Mouse (Mus musculus) mature B cell (primary cell): ENCODE measurements around the gene Sae1.

Experiments used
- in situ Hi-C: fragments of 300-500 bp; cut with MboI; formaldehyde crosslinking; loops from 2 replicates; pipeline ENCODE4 v1.14.3; 2019

Sae1 gene

DNA sequence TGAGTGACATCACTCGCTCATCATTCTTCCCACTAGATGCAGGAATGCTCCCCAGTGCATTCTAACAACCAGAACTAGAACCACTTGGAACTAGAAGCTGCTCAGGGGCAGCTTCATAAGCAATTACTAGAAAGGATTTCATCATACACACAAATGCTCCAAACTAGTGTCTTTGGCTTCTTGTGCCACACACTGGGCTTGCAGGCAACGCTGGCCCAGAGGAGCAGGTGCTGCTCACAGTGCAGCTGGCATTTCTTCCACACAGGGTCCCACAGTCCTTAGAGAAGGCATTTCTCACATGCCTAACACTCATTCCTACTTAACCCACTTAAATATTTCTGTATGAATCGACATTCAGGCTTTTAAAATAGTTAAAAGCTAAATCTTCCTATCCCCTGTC lies 30.0 kb downstream of the Sae1 start:
- in situ Hi-C loops = no loop called here

DNA sequence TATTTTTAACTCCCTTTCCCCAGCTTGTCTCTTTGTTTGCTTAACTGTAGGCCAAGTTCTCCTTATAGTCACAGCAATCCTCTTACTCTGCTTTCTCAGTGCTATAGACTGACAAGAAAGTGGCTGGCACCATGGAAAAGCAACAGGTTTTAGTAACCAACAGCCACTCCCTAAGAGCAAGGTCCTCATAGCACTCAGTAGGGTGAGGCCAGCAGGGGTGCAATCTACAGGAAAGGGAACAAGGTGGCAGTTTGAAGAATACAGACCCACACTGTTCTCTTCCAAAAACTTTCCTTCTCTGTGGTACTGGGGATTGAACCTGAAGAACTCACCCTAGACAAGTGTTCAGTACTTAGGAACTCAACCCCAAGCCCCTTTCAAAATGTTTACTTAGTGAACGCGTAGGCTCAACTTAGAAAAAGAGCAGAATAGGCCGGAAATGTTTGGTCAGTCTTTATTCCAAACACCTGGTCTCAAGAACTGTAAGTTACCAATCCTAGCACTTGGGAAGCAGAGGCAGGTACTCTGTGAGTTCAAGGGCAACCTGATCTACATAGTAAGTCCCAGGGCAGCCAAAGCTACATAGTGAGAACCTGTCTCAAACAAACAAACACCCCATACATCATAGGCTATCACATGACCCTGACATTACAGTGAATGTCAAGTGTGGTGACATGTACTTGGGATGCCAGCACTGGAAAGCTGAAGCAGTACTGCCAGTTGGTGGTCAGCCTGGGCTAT lies 31.6 kb downstream of the Sae1 start:
- in situ Hi-C loops = no loop called here

DNA sequence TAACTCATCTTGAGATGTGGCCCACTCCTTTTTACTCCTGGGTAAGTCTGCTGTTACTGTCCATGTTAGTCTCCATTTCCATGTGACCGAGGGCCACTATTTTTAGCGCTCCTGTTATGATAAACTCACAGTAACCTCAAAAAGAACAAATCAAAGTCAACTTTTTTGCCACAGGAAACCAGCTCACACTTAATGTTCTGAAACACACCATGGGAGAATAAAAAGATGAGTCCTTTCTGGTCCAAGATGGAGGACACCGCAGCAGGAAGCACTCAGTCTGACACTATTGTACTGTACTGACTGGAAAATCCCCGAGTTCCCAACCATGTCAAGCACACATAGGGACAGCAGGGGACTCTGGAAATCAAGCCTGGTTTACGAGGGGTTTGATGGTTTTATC lies 37.6 kb downstream of the Sae1 start:
- in situ Hi-C loops = no loop called here

DNA sequence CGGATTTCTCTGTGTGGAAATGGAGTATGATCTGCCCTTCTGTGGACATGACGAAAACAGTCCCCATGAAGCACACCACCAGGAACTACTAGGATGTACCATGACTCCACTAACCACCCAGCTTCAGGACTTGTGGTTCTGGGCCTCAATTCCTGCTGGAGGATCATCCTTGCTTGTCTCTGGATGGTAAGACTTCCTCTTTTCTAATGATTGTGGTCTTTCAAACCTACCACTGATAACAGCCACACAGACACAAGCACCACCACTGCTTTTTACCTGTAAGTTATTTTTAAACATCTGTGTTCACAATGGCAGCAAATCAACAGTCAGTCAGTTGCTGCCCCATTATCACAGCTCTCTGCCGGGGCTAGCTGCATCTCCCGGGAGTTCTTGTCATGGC lies 42.3 kb downstream of the Sae1 start:
- in situ Hi-C loops = no loop called here

DNA sequence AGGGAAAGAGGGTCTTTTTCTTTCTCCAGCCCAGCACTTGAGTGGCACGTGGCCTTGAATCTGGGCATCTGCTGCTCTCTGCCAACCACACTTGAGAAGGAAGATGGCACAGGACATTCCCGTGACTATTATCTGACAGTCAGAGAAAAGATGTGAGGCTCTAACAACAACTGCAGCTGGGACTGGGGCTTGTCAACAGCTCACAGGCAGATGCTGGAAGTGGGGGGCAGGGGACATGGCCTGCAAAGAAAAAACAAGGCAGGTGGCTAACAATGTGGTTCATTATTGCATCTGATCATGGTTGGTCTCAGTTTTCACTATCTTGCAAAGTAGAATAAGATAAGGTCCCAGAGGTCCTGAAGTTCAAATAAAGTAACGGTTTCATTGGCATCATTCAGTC lies 43.0 kb downstream of the Sae1 start:
- in situ Hi-C loops = no loop called here

DNA sequence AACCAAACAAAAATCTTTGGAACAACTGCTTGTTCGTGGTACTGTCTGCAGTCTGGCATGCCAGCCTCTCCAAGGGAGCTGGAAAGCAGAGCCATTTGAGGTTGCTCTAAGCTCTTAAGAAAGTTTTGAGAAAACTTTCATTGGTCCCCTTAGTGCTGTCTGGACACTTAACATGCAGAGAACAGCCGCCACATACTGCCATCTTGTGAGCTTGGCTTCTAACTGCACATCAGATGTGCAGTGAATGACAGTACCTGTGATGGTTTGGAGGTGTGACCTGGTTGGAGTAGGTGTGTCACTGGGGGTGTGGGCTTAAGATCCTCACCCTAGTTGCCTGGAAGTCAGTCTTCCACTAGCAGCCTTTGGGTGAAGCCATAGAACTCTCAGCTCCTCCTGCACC lies 49.9 kb downstream of the Sae1 start:
- in situ Hi-C loops = no loop called here

DNA sequence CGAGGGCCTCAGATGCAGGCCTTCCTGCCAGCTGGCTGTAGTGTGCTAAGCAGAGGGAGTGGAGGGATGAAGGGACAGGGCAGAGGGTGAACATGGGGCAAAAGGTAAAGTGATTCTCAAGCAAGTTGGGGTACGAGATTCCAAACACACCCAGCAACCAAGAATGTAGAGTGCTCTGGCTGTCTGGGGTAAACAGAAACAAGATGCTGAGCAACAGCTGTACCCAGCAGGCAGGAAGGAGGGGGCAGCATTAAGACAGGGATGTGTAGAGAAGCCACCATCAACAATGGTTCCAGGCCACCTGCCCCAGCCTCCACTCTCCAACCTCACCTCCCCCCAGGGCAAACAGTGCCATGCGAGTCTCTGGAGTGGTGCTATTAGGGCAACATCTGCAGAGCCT lies 58.5 kb downstream of the Sae1 start:
- in situ Hi-C loops = no loop called here

DNA sequence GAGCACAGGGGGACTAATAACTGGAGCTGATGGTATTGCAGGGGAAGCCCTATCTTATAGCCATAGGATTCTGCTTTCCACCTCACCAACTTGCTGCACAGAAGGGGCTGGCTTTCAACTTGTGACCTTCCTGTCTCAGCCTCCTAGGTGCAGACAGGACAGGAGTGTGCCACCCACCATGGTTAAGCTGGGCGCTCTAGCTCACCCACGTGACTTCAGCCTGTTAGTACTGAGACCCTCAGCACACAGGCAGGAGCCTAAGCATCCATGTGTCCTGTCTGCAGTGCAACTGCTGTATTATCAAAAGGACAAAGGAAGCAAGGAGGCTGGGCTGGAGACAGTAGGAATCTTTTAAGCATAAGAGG lies 61.0 kb downstream of the Sae1 start:
- in situ Hi-C loops = no loop called here

DNA sequence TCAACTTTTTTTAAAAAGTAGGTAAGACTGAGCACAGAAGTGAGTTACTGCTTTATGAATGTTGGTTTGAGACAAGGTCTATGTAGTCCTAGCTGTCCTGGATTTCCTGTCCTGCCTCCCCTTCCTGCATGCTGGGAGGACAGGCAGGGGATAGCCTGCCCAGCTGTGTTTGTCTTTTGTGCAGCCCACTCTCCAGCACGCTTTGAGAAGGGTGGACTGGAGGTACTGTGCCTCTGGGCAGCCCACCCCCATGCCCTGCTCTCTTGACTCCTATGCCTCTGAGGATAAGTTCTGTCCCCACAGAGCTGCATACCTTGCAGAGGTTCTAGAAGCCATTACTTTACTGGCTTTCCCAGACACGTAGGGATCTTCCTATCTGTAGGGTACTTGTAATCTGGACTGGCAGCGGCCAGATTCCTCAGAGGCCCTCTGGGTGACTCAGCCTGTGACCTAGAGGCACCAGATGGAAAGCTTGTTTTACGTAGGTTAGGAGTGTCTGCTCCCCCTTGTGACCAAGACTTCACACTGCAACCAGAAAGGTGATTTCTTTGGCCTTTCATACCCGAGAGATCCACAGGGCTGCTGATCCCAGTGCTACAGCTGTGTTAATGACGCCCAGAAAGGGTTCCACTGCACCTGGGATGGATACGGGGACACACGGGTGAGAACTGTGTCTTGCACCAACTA lies 61.5 kb downstream of the Sae1 start:
- in situ Hi-C loops = no loop called here

DNA sequence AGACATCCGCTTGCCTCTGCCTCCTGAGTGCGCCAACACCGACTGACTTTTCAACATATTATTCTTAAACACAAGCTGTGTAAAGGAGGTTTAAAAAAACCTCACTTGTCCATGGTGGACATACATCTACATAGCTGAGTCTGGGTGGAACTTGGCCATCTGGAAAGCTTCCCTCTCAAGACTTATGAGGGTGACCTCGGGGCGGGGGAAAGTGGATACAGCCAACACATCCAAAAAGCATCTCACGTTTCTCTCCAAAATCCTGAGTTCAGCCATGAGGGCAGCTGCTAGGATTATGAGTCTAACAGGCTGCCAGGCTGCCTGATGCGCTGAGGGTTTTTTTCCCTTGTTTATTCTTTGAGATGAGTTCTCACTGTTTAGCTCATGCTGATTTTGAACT lies 62.9 kb downstream of the Sae1 start:
- in situ Hi-C loops = loop anchor here (5.0 kb wide), 1 partner anchor 37 kb away; the partner anchor contains the start of gene Ccdc9

DNA sequence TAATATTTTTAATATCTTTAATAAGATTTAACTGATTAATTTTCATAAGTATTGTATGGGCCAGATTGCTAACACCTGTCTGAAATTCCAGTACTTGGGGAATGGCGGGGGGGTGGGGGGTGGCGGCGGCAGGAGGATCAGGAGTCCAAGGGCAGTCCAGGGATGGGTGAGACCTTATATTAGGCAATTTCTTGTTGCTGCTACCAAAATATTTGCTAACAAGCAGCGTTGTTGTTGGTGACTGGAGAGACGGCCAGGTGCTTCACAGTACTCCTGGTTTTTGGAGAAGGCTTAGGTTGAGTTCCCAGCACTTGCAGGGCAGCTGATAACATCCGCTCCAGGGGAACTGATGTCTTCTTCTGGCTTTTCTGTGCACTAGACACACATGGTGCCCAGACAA lies 67.1 kb downstream of the Sae1 start:
- in situ Hi-C loops = loop anchor here (5.0 kb wide), 1 partner anchor 33 kb away; the partner anchor contains the start of gene Ccdc9

- in situ Hi-C loops = no loop called here
These were observed 68.4 kb downstream of the Sae1 start for GRCm38 (mm10) chr7:16319216-16319615.

- in situ Hi-C loops = no loop called here
These were observed 70.5 kb downstream of the Sae1 start for GRCm38 (mm10) chr7:16317094-16317493.

GRCm38 (mm10) chr7:16315222-16315759 lies 72.3 kb downstream of the Sae1 start:
- in situ Hi-C loops = no loop called here

DNA sequence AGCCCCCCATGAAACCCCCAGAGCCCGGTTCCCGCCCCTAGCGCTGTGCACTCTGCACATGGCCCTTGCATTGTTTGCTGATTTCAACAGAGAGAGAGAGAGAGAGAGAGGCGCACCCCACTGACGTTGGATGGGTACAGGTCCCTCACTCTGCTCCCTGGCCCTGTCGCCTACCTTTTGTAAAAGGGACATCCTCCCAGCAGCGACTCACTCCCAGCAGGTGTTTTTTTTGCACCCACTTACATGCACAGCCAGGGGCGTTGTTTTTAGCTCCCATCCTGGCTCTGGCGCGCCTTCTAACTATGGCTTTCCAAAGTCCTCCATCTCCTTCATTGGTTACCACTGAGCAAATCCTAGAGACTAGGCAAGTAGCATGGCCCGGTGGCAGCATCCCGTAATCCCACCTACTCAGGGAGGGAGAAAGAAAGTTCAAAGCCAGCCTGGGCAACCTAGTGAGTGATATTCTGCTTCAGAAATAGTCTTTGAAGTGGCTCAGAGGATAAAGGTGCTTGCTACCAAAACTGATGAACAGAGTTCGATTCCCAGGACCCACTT lies 73.3 kb downstream of the Sae1 start:
- in situ Hi-C loops = no loop called here

DNA sequence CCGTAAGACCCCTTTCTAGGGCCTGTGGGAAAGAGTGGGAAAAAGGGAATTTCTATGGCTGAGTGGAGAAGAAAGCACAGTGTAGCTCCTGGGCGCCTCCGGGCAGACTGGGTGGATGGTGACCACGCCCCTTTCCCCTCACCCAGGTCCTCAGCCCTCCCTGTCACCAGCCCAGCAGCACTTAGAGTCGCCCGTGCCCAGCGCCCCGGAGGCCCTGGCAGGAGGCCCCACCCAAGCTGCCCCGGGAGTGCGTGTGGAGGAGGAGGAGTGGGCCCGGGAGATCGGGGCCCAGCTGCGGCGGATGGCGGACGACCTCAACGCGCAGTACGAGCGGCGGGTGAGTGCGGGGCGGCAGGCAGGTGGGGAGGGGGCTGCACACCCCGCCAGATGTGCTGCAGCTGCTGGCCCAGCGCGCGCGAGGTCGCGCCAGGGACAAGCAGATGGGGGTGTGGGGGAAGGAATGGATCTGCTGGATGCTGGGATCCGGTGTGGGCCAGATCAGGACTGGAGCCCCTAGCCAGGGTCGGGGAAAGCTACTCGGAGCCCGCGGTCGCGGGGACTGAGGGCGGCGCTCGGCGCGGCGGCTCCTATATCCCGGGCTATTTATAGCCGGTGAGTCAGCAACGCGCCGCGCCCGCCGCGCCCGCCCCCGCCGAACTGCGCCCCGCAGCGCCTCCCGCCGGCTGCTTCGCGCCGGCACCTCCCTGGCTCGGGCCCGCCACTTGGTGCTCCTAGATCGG lies 74.0 kb downstream of the Sae1 start:
- in situ Hi-C loops = no loop called here

DNA sequence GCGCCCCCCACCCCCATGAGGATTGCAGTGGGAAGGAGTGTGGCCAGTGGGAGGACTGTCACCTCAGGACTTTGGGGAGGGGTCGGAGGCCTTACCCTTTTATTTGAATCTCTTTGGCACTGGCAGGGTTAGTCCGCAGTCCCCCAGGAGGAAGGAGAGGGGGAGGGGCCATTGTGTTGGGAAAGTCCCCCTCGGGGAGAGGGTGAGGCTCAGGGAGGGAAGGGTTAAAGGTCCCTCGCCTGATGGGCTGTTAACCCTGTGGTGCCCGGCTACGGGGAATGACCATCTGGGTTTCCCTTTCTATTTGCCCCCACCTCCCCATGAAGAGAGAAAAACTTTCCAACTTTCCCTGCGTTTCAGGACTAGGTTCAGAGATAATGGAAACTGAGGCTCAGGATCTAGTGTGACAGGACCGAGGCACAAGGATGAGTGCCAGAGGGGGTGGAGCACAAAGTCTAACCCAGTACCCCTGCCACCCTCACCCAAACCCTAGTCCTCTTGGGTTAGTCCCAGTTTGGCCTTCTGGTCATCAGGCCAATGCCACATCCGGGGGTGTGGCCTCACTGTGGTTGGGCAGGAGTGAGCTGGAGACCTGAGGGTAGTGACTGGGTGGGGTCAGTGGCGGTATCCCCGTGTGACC lies 74.8 kb downstream of the Sae1 start:
- in situ Hi-C loops = no loop called here

- in situ Hi-C loops = no loop called here
These were observed 75.5 kb downstream of the Sae1 start for GRCm38 (mm10) chr7:16312011-16312671.

DNA sequence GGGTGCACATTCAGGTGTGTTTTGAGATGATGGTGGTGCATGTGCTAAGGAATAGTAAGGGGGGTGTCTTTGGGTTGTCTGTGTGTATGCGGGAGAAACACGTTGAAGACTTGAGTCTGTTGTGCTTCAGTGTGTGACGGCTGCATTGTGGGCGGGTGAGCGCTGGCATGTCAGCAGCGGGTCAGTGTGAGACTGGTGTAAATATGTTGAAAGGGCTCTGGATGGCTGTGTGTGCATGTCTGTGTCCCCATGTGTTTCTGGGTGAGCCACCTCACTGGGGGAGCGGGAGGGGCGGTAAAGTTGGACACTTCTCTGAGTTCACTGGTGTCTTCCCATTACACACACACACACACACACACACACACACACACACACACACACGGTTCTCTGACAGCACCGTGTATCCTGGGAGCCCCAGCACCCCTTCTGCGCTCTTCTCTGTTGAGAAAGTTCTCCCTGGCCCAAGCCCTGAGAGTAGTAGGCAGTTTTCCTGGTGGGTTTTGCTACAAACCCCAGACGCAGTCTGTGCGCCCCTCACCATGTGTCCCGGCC lies 76.1 kb downstream of the Sae1 start:
- in situ Hi-C loops = no loop called here

DNA sequence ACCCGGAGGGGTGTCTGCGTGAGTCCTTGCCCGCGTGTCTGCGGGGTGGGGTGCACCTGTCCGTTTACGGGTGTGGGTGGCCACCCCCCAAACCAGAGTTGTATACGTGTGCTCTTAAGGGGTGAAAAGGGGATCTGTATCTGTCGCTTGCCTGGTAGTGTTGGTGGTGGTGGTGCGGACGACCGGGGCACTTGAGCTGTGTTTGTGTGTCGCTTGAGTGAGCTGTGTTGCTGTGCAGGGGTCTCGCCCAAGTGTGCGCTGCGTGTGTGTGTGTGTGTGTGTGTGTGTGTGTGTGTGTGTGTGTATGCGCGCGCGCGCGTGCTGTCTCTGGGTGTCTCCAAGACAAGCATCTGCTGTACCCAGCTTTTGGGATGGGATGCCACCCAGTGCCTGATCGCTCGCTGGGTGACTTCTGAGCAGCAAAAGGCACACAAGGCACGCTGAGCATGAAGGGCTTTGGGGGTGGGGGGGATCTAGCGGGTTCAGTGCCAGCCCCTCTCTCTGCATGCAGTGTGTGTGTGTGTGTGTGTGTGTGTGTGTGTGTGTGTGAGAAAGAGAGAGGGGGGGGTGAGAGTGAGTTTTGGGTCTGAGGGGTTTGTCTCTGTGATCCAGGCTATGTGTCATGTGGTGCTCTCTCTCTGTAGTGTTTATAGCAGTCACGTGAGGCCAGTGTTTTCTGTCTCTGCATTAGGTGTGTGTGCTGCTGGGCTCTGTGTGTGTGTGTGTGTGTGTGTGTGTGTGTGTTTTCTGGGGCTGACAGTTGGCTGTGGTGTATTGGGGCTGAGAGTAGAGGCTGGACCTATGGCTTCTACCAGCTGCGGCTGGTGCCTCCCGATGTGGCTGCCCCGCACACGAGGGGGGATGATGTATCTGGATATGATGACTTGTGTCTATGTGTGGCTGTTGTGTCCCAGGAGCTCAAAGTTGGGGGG lies 76.8 kb downstream of the Sae1 start:
- in situ Hi-C loops = no loop called here
